ENCODE assay signal across 11 mouse cellular contexts in the genomic region with DNA sequence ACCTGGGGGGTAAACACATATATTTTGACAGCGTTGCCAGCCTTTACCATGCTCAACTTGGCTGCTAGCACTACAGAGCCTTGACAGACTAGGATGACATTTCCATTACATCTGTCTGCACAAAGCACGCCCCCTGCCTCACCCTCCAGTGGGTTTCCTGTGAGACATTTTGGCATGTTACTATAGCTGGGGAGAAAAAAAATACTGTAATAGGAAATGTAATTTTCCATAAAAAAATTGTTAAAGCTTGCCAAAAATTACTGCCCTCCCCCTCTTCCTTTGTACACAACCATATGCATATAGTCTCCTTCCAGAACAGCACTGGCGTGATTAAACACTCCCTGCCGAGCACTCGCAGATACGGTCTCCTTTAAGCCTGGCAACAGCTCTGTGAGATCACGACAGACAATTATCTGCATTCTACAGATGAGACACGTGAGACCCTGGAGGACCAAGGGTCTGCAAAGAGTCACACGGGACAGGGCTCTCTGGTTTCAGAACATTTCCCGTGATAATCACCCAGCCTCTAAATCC. TPM values are rescaled to one million over a fixed set of nuclear protein-coding genes. Genes with fewer than 3 reads are reported as not detected.
A peak's percentile ranks its signal among the peaks of the same experiment; 100 is the strongest.
DNase-seq lines count a peak whose midpoint lies in the region; ATAC-seq and TF ChIP-seq lines count a peak whose summit lies in the region.
"Had no signal": no experiment of that assay in that cellular context is flagged by ENCODE, and none has a peak within 500 bp of the region (broad histone marks: within the 10 kb centered on the region; RNA-seq: fewer than 3 reads in every experiment).

No protein-coding gene starts in this region.

- peak overlapping the region; percentile 37 for H3K27ac ChIP-seq in forebrain, postnatal 0 days (ENCODE audit: low read depth, low read length)
- H3K27ac ChIP-seq in midbrain, postnatal 0 days (ENCODE audit: low read depth, low read length) = no peak overlapping the region
- H3K27ac ChIP-seq in gastrocnemius, adult 2 months = no peak overlapping the region
- H3K27ac ChIP-seq: liver, embryonic 13.5 days had no signal

- WGBS in forebrain, postnatal 0 days = 33% methylated on average over 10 of the region's 10 CpGs
- 34% methylated on average over 10 of the region's 10 CpGs for WGBS in midbrain, postnatal 0 days

- intact Hi-C loops in gastrocnemius, adult 2 months (cut with DNase I) = no loop called here

- DNase-seq in frontal cortex, adult 2 months (ENCODE audit: extremely low spot score in 1 of 2, low spot score in 1 of 2) = peak; percentile 39 to 48
- DNase-seq in frontal cortex, postnatal 25 days (ENCODE audit: low spot score in 2 of 2) = no peak
- peak; percentile 55 for DNase-seq in layer of hippocampus, adult 9-11 months
- no peak for DNase-seq in layer of hippocampus, adult 9-10 months (ENCODE audit: low spot score)
- DNase-seq in forebrain, postnatal 0 days = peak; percentile 68
- DNase-seq in midbrain, postnatal 0 days (ENCODE audit: low spot score) = peak; percentile 44
- no peak for DNase-seq in urinary bladder, postnatal 10 days (ENCODE audit: low spot score)
- DNase-seq in gastrocnemius, adult 2 months = no peak
- DNase-seq: cerebellum, adult 11-12 months; gastrocnemius, postnatal 36 days; liver, embryonic 13.5 days had no signal

- TF ChIP-seq CTCF in forebrain, postnatal 0 days (IDR thresholded peaks at IDR 0.05; ENCODE audit: low read depth) = no peak
- no peak for TF ChIP-seq CTCF in midbrain, postnatal 0 days (IDR thresholded peaks at IDR 0.05)
- no peak for TF ChIP-seq CTCF in gastrocnemius, adult 2 months (IDR thresholded peaks at IDR 0.05)

- peak overlapping the region; percentile 6; the same call in 1 of the 2 replicates for H3K9ac ChIP-seq in forebrain, postnatal 0 days
- H3K9ac ChIP-seq in midbrain, postnatal 0 days (replicated peaks; ENCODE audit: low read length, poor library complexity, severe bottlenecking) = no peak overlapping the region
- H3K9ac ChIP-seq: liver, embryonic 13.5 days had no signal

- H3K4me1 ChIP-seq in forebrain, postnatal 0 days (ENCODE audit: insufficient read depth) = peaks cover 10% of the 10 kb centered on the region; the same call in 1 of the 2 replicates
- H3K4me1 ChIP-seq in midbrain, postnatal 0 days (ENCODE audit: insufficient read depth, low read length) = peaks cover 8% of the 10 kb centered on the region; the same call in 1 of the 2 replicates
- H3K4me1 ChIP-seq: liver, embryonic 13.5 days had no signal

- H3K27me3 ChIP-seq in forebrain, postnatal 0 days (ENCODE audit: insufficient read depth, low read length) = no peaks in the 10 kb centered on the region
- H3K27me3 ChIP-seq in midbrain, postnatal 0 days (ENCODE audit: insufficient read depth, low read length) = no peaks in the 10 kb centered on the region
- H3K27me3 ChIP-seq: liver, embryonic 13.5 days had no signal

- no peaks in the 10 kb centered on the region for H3K9me3 ChIP-seq in forebrain, postnatal 0 days (ENCODE audit: low read length)
- H3K9me3 ChIP-seq in midbrain, postnatal 0 days (ENCODE audit: low read length) = no peaks in the 10 kb centered on the region
- H3K9me3 ChIP-seq: liver, embryonic 13.5 days had no signal

- peaks cover 28% of the 10 kb centered on the region for H3K36me3 ChIP-seq in forebrain, postnatal 0 days (ENCODE audit: insufficient read depth)
- peaks cover 27% of the 10 kb centered on the region for H3K36me3 ChIP-seq in midbrain, postnatal 0 days (ENCODE audit: insufficient read depth, low read length)
- H3K36me3 ChIP-seq: liver, embryonic 13.5 days had no signal

- ATAC-seq in forebrain, postnatal 0 days = peak; percentile 78
- ATAC-seq in midbrain, postnatal 0 days (ENCODE audit: low FRiP score) = no peak; the same call in 1 of the 2 replicates

- H3K4me3 ChIP-seq in forebrain, postnatal 0 days (ENCODE audit: low read depth, low read length) = no peak overlapping the region
- no peak overlapping the region for H3K4me3 ChIP-seq in midbrain, postnatal 0 days (ENCODE audit: low read depth, low read length)
- no peak overlapping the region for H3K4me3 ChIP-seq in gastrocnemius, adult 2 months
- H3K4me3 ChIP-seq: liver, embryonic 13.5 days had no signal

- no peak overlapping the region for H3K4me2 ChIP-seq in forebrain, postnatal 0 days (ENCODE audit: low read depth)
- no peak overlapping the region for H3K4me2 ChIP-seq in midbrain, postnatal 0 days (ENCODE audit: low read depth, low read length, poor library complexity, severe bottlenecking)
- H3K4me2 ChIP-seq: liver, embryonic 13.5 days had no signal

RNA-seq across cellular contexts. Expression of gene Nars2, which starts 52.2 kb away (rescaled TPM):
- 9.7 and 10.1 TPM in 2 replicates for polyA plus RNA-seq in frontal cortex, adult 2 months (2012; rRNA removed)
- 15.7 and 17.2 TPM in 2 replicates for total RNA-seq in forebrain, postnatal 0 days (2014; rRNA removed)
- polyA plus RNA-seq in forebrain, postnatal 0 days (2015; fragmentation: Nextera tagmentation; extraction: Ambion mirVana) = 14.8 and 18.2 TPM in 2 replicates
- 5.4 and 13.9 TPM in 2 replicates for total RNA-seq in midbrain, postnatal 0 days (2014; rRNA removed)
- polyA plus RNA-seq in midbrain, postnatal 0 days (2015; fragmentation: Nextera tagmentation; extraction: Ambion mirVana) = 13.2 and 14.9 TPM in 2 replicates
- total RNA-seq in gastrocnemius, adult 2 months (2021) = 1 to 10 TPM; 8.9 to 9.8 TPM

Comparison
In these comparisons a context has a peak if more than half of its experiments do, and no peak if none do; other contexts are left out.
1. DNase-seq: peak in frontal cortex, adult 2 months (2 of 2), layer of hippocampus, adult 9-11 months (single experiment), forebrain, postnatal 0 days (single experiment) and midbrain, postnatal 0 days (single experiment); none in frontal cortex, postnatal 25 days (0 of 2), layer of hippocampus, adult 9-10 months (single experiment), urinary bladder, postnatal 10 days (single experiment) and gastrocnemius, adult 2 months (single experiment).